Mouse (Mus musculus) kidney, adult 2 months (tissue): ENCODE data around the gene Fchsd2.

Experiments
- CTCF ChIP-seq: fragments of 200-500 bp; conservative IDR thresholded peaks from 2 replicates; pipeline ENCODE4 v1.5.1; 2011; ENCODE audit warnings: low read depth, mild to moderate bottlenecking, control low read depth, low read length, moderate library complexity, mixed read lengths; ENCODE audit not compliant: insufficient read depth, insufficient read length
- POLR2A ChIP-seq: fragments of 200-500 bp; IDR thresholded peaks from one replicate; pipeline ENCODE4 v1.6.1; 2011; ENCODE audit warnings: low read depth, low read length, control low read depth

GRCm38 (mm10) chr7:101253071-101253470 is 160.4 kb downstream of the Fchsd2 start:
- TF ChIP-seq CTCF: no peak
- no peak for TF ChIP-seq POLR2A
